Mouse (Mus musculus): ENCODE data around the gene Arl6ip1. TPM values are rescaled to one million over a fixed set of nuclear protein-coding genes. Genes with fewer than 3 reads are reported as not detected.
"Not testable (repeated sequence)": the region's sequence is repeated elsewhere in the genome, so short reads cannot be mapped to it uniquely, and the experiment has no call there.

Gene Arl6ip1
- total and polyA plus RNA-seq, 3 experiments, result 214 to 248 (median 234) TPM

DNA sequence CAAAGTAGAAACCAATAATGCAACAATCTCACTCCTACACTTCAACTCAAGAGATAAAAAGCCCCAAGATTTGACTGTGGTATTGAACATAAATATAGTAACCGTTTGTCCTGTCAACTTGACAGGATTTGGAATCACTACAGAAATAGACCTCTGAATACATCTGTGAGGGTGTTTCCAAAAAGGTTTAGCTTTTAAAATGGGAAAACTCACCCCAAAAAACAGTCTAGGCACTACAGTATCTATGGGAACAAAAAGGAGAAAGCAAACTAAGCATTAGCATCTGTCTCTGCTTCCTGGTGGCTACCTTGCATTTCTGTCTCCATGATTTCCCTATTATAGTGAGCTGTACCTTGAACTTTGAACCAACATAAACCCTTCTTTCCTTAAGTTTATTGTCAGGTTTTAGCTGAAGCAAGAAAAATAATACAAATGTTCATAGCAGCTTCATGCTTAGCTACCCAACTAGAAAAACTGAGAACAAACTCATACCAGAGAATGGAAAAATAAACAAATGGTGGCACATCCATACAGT lies 46.4 kb upstream of the Arl6ip1 start:
- no peak for DNase-seq (ENCODE audit: extremely low read depth)
- no peaks in the 10 kb centered on the region for H3K9me3 ChIP-seq (replicated peaks; ENCODE audit: low read length)
- no peak overlapping the region for H3K4me2 ChIP-seq (ENCODE audit: insufficient read depth, low read depth, poor library complexity, severe bottlenecking)
- no peaks in the 10 kb centered on the region for H3K79me2 ChIP-seq (replicated peaks; ENCODE audit: control insufficient read depth, extremely low read depth, insufficient read depth, poor library complexity, severe bottlenecking)
- H3K9ac ChIP-seq (ENCODE audit: insufficient read depth, low read depth), result no peak overlapping the region
- dilution Hi-C loops (cut with MboI; ENCODE audit: extremely low pct_ligation_motif_present, extremely low pct_unique_long_range_greater_than_20kb, low sequenced_read_pairs), result no loop called here
- in situ Hi-C loops (cut with MboI; ENCODE audit: low pct_ligation_motif_present, low pct_unique_long_range_greater_than_20kb, low sequenced_read_pairs), result no loop called here
- TF ChIP-seq ZKSCAN1 (IDR thresholded peaks at IDR 0.05; ENCODE audit: borderline replicate concordance, low read depth, low read length) (no peak), POLR2AphosphoS2 (IDR thresholded peaks at IDR 0.05; ENCODE audit: low read depth, low read length) (no peak), CHD2 (IDR thresholded peaks at IDR 0.05; ENCODE audit: low read length) (no peak), TCF12 (IDR thresholded peaks at IDR 0.05; ENCODE audit: low read depth, low read length) (no peak), IRF4 (IDR thresholded peaks at IDR 0.05; ENCODE audit: low read depth, low read length) (no peak), TBP (conservative IDR thresholded peaks at IDR 0.05; ENCODE audit: low read depth, low read length) (no peak), RAD21 (IDR thresholded peaks at IDR 0.05; ENCODE audit: low read depth, low read length) (no peak), RCOR1 (conservative IDR thresholded peaks at IDR 0.05; ENCODE audit: low read depth, low read length) (no peak), USF2 (conservative IDR thresholded peaks at IDR 0.05; ENCODE audit: low read depth, low read length) (no peak), CTCF (conservative IDR thresholded peaks at IDR 0.05 in 1 of 2, IDR thresholded peaks at IDR 0.05 in 1 of 2; ENCODE audit: low read depth in 2 of 2, low read length in 2 of 2) (no peak), UBTF (IDR thresholded peaks at IDR 0.05; ENCODE audit: low read depth, low read length) (no peak)
- H3K27ac ChIP-seq (ENCODE audit: insufficient read depth, low read depth), result no peak overlapping the region
- peaks cover 0 to 11% of the 10 kb centered on the region in 2 experiments; a peak in 2 of 4 replicates for H3K4me1 ChIP-seq (ENCODE audit: control insufficient read depth in 1 of 2, insufficient read depth in 2 of 2)
- H3K36me3 ChIP-seq (replicated peaks in 1 of 2; ENCODE audit: control insufficient read depth in 1 of 2, insufficient read depth in 1 of 2, low read length in 1 of 2), result peaks cover 43 to 81% of the 10 kb centered on the region in 2 experiments
- H3K4me3 ChIP-seq (replicated peaks in 1 of 3; ENCODE audit: low read depth in 2 of 3, low read length in 2 of 3, poor library complexity in 1 of 3), result no peak overlapping the region
- H3K27me3 ChIP-seq (replicated peaks), result no peaks in the 10 kb centered on the region

GRCm38 (mm10) chr7:118170125-118170524 lies 40.7 kb upstream of the Arl6ip1 start:
- H3K4me2 ChIP-seq (ENCODE audit: insufficient read depth, low read depth, poor library complexity, severe bottlenecking); H3K79me2 ChIP-seq (replicated peaks; ENCODE audit: control insufficient read depth, extremely low read depth, insufficient read depth, poor library complexity, severe bottlenecking); H3K4me3 ChIP-seq (replicated peaks in 1 of 3; ENCODE audit: low read depth in 2 of 3, low read length in 2 of 3, poor library complexity in 1 of 3); H3K9me3 ChIP-seq (replicated peaks; ENCODE audit: low read length); dilution Hi-C loops (cut with MboI; ENCODE audit: extremely low pct_ligation_motif_present, extremely low pct_unique_long_range_greater_than_20kb, low sequenced_read_pairs); H3K27ac ChIP-seq (ENCODE audit: insufficient read depth, low read depth); DNase-seq (ENCODE audit: extremely low read depth); H3K9ac ChIP-seq (ENCODE audit: insufficient read depth, low read depth); H3K27me3 ChIP-seq (replicated peaks); in situ Hi-C loops (cut with MboI; ENCODE audit: low pct_ligation_motif_present, low pct_unique_long_range_greater_than_20kb, low sequenced_read_pairs); H3K4me1 ChIP-seq (ENCODE audit: control insufficient read depth in 1 of 2, insufficient read depth in 2 of 2): not testable (repeated sequence)
- H3K36me3 ChIP-seq (replicated peaks in 1 of 2; ENCODE audit: control insufficient read depth in 1 of 2, insufficient read depth in 1 of 2, low read length in 1 of 2), result peaks cover 51 to 88% of the 10 kb centered on the region in 2 experiments

DNA sequence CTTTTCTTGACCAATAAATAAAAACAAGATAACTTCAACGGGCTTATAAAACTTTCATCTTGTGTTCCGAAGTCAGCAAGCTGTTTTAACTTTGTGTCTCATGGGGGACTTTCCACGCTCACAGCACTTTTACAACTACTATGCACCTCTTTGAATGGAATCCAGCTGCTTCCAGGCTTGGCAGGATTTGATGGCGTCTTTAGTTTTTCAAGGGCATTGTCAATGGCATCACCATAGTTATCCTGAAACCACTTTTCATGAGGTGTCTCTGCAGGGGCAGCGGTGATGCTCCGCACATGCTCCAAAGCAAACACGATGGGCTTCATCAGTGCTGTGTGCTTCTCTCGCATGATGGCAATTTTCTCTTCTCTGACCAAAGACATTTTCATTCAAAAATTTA lies 33.5 kb upstream of the Arl6ip1 start:
- dilution Hi-C loops (cut with MboI; ENCODE audit: extremely low pct_ligation_motif_present, extremely low pct_unique_long_range_greater_than_20kb, low sequenced_read_pairs) (no loop called here), in situ Hi-C loops (cut with MboI; ENCODE audit: low pct_ligation_motif_present, low pct_unique_long_range_greater_than_20kb, low sequenced_read_pairs) (no loop called here)
- TF ChIP-seq HCFC1 (IDR thresholded peaks at IDR 0.05; ENCODE audit: low read depth, low read length), result no peak
- no peak for TF ChIP-seq CTCF (conservative IDR thresholded peaks at IDR 0.05 in 1 of 2, IDR thresholded peaks at IDR 0.05 in 1 of 2; ENCODE audit: low read depth in 2 of 2, low read length in 2 of 2)
- TF ChIP-seq UBTF (IDR thresholded peaks at IDR 0.05; ENCODE audit: low read depth, low read length), result no peak
- no peak for TF ChIP-seq BHLHE40 (IDR thresholded peaks at IDR 0.05; ENCODE audit: low read depth, low read length)
- no peak for TF ChIP-seq POLR2A (IDR thresholded peaks at IDR 0.05; ENCODE audit: low read depth, low read length)
- TF ChIP-seq NELFE (IDR thresholded peaks at IDR 0.05; ENCODE audit: low read depth, low read length), result no peak
- no peak for TF ChIP-seq ZKSCAN1 (IDR thresholded peaks at IDR 0.05; ENCODE audit: borderline replicate concordance, low read depth, low read length)
- no peak for TF ChIP-seq KAT2A (IDR thresholded peaks at IDR 0.05; ENCODE audit: insufficient replicate concordance, low read length)
- no peak for TF ChIP-seq RCOR1 (conservative IDR thresholded peaks at IDR 0.05; ENCODE audit: low read depth, low read length)
- Histone ChIP-seq H3K4me1 (ENCODE audit: control insufficient read depth in 1 of 2, insufficient read depth in 2 of 2) (no peaks in the 10 kb centered on the region), H3K4me3 (replicated peaks in 1 of 3; ENCODE audit: low read depth in 2 of 3, low read length in 2 of 3, poor library complexity in 1 of 3) (no peak overlapping the region), H3K9me3 (replicated peaks; ENCODE audit: low read length) (no peaks in the 10 kb centered on the region), H3K27me3 (replicated peaks) (no peaks in the 10 kb centered on the region), H3K9ac (ENCODE audit: insufficient read depth, low read depth) (no peak overlapping the region), H3K4me2 (ENCODE audit: insufficient read depth, low read depth, poor library complexity, severe bottlenecking) (no peak overlapping the region), H3K79me2 (replicated peaks; ENCODE audit: control insufficient read depth, extremely low read depth, insufficient read depth, poor library complexity, severe bottlenecking) (no peaks in the 10 kb centered on the region), H3K36me3 (replicated peaks in 1 of 2; ENCODE audit: control insufficient read depth in 1 of 2, insufficient read depth in 1 of 2, low read length in 1 of 2) (peaks cover 37 to 81% of the 10 kb centered on the region in 2 experiments), H3K27ac (ENCODE audit: insufficient read depth, low read depth) (no peak overlapping the region)
- no peak for DNase-seq (ENCODE audit: extremely low read depth)

All from CH12.LX (cell line).